Mouse (Mus musculus) lung, adult 2 months (tissue): ENCODE data around the gene Lrrc25. TPM values are rescaled to one million over a fixed set of nuclear protein-coding genes. Genes with fewer than 3 reads are reported as not detected.
A peak's percentile ranks its signal among the peaks of the same experiment; 100 is the strongest.

Experiments
- DNase-seq: peaks from one replicate; pipeline ENCODE4 v3.0.0; 2022
- H3K4me1 ChIP-seq: fragments of 200-500 bp; 2 replicates; pipeline ENCODE4 v1.6.1; 2011; ENCODE audit warnings: low read length; ENCODE audit not compliant: control insufficient read depth, insufficient read depth
- H3K4me3 ChIP-seq: fragments of 200-500 bp; replicated peaks from 2 replicates; pipeline ENCODE3; 2011; ENCODE audit warnings: low read depth, mild to moderate bottlenecking, control low read depth, low read length; ENCODE audit errors: extremely low read depth
- CTCF ChIP-seq: fragments of 200-500 bp; IDR thresholded peaks from 2 replicates; pipeline ENCODE4 v1.5.1; 2011; ENCODE audit warnings: mild to moderate bottlenecking, low read length, control low read depth; ENCODE audit not compliant: insufficient read depth
- POLR2A ChIP-seq: fragments of 200-500 bp; IDR thresholded peaks from 2 replicates; pipeline ENCODE4 v1.6.1; 2011; ENCODE audit warnings: low read depth, mild to moderate bottlenecking, control low read depth, low read length, borderline replicate concordance; ENCODE audit errors: extremely low read depth
- WGBS: fragments of 180-500 bp; shearing (Covaris S2); methylation state at CpG from one replicate; pipeline ENCODE4 v1.1.7; 2018; 5-methylcytosine and 5-hydroxymethylcytosine counted together
- polyA plus RNA-seq: library from polyadenylated mRNA; depleted of rRNA; stranded (reverse); fragments of >200 nt; gene quantifications from 2 replicates; pipeline ENCODE4 v1.2.3, GENCODE M21; 2012

The Lrrc25 gene
- polyA plus RNA-seq, 1 experiment: 10.4 TPM

DNA sequence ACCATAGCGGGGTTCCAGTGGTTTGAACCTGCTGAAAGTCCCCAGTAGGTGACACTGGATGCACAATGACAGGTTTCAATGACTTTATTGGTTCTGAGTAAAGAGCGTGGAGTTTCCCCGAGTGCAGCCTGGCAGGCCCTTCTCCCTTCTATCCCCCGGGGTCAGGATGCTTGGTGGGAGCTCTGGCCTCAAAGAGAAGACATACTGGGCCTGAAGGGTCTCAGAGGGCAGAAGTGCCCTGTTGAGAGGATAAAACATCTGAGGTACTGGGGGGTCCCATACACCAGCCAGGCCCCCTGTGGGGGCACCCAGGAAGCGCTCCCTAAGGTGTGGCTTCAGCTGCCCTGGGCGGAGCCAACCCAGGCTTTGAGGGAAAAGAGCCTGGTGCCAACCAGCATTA is 30.4 kb downstream of the Lrrc25 start:
- Histone ChIP-seq H3K4me1 (peaks cover 8% of the 10 kb centered on the region; the same call in 1 of the 2 replicates), H3K4me3 (no peak overlapping the region)
- WGBS: 72% methylated on average over 6 of the region's 6 CpGs
- TF ChIP-seq POLR2A (no peak), CTCF (no peak)
- no peak for DNase-seq

DNA sequence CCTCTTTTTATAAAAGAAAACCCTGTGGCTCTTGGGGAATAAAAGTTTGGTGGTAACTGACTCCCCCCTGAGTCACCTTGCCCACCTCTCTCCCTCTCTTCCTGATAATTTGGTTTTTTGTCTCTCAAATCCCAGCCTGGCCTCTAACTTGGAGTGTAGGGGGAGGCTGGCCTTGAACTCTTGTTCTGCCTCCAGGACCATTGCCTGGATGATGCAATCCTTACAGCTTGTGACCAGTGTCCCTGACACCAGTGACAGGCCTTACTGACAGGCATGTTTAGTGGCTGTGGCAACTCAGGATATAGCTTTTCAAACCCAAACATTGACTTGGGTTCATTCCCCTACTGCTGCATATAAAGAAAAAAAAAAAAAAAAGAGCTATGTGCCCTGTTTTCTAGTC is 30.8 kb downstream of the Lrrc25 start:
- TF ChIP-seq POLR2A (no peak), CTCF (no peak)
- Histone ChIP-seq H3K4me3 (no peak overlapping the region), H3K4me1 (peaks cover 8% of the 10 kb centered on the region; the same call in 1 of the 2 replicates)
- DNase-seq: no peak

DNA sequence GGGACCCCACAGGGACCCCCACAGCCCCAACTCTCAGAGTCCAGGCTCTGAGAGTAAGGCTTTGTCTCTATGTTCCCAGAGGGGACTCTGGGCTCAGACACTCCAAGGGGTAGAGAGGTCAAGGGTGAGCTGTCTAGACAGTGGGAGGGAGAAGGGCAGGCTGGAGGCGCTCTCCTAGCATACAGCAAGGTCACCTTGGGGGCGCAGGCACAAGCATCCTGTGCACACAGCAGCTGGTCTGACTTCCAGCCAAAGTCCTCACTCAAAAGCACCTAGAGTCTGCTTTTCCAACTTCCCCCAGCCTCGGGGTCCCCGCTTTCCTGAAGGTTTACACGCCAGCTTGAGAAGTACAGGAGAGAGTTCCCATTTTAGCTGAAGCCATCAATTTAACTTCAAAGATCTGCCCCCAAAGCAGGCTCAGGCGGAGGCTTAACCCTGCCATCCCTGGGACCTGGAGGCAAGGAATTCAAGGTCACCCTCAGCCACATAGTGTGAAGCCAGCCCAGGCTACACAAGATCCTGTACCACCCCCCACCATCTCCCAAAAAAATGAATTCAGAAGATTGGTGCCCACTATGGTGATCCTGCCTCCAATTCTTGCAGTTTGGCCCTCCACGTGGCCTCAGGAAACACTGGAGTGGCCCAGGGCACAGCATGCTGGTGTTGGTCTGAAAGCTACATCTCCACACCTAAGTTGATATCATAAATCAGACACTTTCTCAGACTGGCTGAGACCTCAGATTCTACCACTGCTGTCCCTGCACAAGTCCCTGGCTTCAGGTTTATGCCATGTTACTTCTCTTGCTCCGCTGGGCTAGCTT is 31.6 kb downstream of the Lrrc25 start:
- Histone ChIP-seq H3K4me1 (peaks cover 8% of the 10 kb centered on the region; the same call in 1 of the 2 replicates), H3K4me3 (no peak overlapping the region)
- 71% methylated on average over 8 of the region's 8 CpGs for WGBS
- no peak for TF ChIP-seq POLR2A
- TF ChIP-seq CTCF: no peak
- no peak for DNase-seq

DNA sequence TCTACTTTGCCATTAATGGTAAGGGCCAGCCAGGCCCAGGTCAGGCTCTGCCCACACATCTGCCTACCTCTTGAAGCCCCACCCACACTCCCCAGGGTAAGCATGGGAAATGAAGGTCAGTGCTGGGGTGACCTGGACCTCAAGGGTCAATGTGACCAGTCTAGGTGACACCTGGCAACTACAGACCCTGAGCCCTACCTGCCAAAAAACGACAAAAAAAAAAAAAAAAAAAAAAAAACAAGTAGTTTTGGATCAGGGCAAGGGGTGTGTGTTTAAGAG is 32.1 kb downstream of the Lrrc25 start:
- TF ChIP-seq CTCF: no peak
- no peak for TF ChIP-seq POLR2A
- WGBS: 27% methylated on average over 1 of the region's 1 CpGs
- no peak overlapping the region for H3K4me3 ChIP-seq
- DNase-seq: no peak
- H3K4me1 ChIP-seq: peaks cover 8% of the 10 kb centered on the region; the same call in 1 of the 2 replicates

DNA sequence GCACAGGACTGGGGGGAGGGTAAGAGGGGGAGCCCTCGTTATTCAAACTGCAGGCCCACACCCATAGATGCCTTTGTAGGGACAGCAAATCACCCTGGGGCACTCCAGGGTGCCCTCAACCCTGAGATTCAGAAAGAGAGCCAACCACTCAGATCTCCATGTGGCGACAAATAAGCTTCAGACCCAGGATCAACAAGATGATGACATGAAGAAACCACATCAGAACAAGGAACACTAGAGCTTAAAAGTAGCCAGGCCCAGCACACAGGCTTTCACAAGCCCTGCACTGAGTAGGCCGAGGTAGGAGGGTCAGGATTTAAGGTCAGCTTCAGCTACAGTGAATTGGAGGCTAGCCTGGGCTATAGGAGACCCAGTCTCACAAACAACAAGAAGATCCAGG is 33.0 kb downstream of the Lrrc25 start:
- no peak for DNase-seq
- Histone ChIP-seq H3K4me1 (peaks cover 13% of the 10 kb centered on the region; the same call in 1 of the 2 replicates), H3K4me3 (no peak overlapping the region)
- no peak for TF ChIP-seq POLR2A
- no peak for TF ChIP-seq CTCF
- WGBS: 42% methylated on average over 3 of the region's 3 CpGs

DNA sequence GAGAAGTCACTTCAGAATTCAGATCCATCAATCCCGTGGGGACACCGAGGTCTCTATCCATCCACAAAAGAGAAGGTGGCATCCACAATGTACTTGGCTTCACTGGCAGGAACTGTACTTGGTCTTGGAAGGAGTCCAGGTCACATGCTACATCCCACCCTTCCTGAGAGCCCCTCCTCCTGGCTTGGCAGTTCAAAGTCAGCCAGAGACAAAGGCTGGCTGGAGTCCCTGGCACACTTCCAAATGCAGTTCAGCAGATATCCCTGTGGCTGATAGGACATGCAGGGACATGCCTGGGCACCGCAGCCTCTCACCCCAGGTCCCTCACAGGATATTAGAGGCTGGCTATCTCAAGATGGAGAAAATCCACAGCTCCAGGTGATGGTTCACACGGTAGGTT is 33.4 kb downstream of the Lrrc25 start:
- TF ChIP-seq POLR2A: no peak
- WGBS: 19% methylated on average over 4 of the region's 4 CpGs
- H3K4me3 ChIP-seq: no peak overlapping the region
- H3K4me1 ChIP-seq: peaks cover 13% of the 10 kb centered on the region; the same call in 1 of the 2 replicates
- DNase-seq: peak; percentile 70

DNA sequence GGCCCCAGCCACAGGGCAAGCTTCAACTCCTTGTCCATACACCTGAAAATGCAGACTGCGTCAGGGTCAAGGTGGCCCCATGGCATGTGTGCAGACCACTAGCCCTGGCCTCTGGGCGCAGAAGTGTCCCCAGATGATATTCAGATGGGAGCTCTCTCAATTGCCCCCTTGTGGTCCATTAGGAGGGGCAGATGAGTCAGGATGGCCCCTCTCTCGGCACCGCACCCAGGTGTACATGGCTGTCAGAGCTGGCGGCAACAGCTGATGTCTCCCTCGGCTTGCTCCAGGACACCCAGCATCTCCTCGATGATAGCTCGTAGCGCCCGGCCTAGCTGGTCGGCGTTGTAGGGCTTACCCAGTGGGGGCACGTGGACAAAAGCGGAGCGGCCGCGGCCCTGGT is 34.4 kb downstream of the Lrrc25 start:
- Histone ChIP-seq H3K4me3 (no peak overlapping the region), H3K4me1 (peaks cover 12% of the 10 kb centered on the region; the same call in 1 of the 2 replicates)
- TF ChIP-seq POLR2A: no peak
- no peak for TF ChIP-seq CTCF
- DNase-seq: no peak
- WGBS: 97% methylated on average over 17 of the region's 17 CpGs

DNA sequence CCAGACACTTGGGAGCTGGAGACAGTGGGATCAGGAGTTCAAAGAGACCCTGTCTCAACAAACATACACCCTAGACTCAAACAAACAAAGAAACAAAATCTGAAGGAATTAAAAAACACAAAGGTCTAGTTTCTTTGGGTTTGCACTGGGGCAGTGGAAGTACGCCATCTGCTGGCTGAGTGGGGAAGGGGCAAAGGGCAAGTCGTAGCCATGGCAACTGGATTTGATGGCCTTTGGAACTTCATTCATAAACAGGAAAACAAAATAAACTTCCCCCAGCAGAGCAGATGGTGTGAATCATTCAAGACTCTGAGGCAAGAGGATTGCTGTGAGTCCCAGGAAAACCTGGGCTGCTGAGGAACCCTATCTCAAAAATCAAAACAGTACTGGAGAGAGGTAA is 37.3 kb downstream of the Lrrc25 start:
- TF ChIP-seq CTCF (peak; percentile 95), POLR2A (no peak)
- 36% methylated on average over 2 of the region's 2 CpGs for WGBS
- DNase-seq: peak; percentile 64
- Histone ChIP-seq H3K4me1 (peaks cover 8% of the 10 kb centered on the region; the same call in 1 of the 2 replicates), H3K4me3 (no peak overlapping the region)

DNA sequence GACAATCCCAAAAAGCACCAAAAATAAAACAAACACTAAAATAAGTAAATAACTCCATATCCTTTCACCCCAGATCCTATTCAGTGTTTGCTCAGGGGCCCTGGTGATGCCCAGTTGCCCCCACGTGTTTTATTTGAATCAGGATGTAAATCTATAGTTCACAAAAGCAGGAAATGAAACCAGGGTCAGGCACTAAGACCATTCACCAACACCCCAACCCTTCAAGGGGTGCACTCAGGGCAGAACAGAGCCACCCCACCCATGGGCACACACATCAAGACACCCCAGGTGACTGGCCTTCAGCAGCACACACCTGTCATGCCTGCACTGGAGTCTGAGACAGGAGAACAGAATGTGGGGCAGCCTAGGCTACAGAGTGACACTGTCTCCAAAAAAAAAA is 38.2 kb downstream of the Lrrc25 start:
- H3K4me3 ChIP-seq: no peak overlapping the region
- TF ChIP-seq POLR2A (no peak), CTCF (no peak)
- 25% methylated on average over 1 of the region's 1 CpGs for WGBS
- peaks cover 8% of the 10 kb centered on the region for H3K4me1 ChIP-seq
- DNase-seq: no peak

DNA sequence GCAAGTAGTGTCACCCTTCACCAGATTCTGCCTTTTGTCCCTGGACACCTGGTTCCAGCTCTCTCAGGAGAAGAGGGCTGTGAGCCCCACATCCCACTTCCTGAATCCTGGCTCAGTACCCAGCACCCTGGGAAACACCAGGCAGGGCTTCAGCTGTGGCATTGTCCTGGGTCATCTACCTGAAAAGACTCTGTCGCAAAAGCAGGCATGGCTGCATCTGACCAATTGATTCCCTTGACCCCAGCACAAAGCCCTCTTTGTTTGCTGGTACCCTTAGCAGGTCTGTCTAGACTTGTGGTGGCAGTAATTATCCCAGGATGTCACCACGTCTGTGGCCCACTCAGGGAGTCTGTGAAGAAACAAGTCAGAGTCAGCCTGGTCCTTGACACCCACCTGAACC is 39.5 kb downstream of the Lrrc25 start:
- no peak for DNase-seq
- TF ChIP-seq CTCF (no peak), POLR2A (no peak)
- Histone ChIP-seq H3K4me1 (peaks cover 7% of the 10 kb centered on the region), H3K4me3 (no peak overlapping the region)
- 80% methylated on average over 2 of the region's 2 CpGs for WGBS

DNA sequence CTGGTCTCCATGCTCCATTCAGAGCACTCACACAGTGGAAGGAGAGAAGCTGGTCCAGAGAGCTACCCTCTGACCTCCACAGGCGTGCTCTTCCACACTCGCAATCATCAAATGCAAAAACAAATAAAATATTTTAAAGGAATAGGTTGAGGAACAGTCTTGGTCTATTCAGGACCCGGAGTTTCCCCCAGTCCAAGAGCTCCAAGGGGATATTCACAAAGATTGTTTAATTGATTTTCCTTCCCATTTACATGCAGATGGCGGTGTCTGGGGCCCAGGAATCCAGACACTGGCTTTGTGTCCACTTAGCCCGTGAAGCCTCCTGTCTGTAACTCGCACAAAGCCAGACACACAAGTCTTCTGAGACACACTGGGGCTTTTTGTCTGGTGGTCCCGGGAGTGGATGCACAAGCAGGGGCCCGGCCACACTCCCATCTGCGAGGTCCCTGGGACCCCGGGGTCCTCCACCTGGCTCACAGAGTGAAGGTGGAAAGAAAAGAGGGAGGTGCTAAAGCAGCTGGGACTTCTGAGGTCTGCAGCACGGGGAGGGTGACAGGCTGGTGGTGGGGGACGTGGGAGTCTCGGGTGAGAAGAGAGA is 40.3 kb downstream of the Lrrc25 start:
- TF ChIP-seq CTCF (no peak), POLR2A (no peak)
- no peak for DNase-seq
- Histone ChIP-seq H3K4me1 (peaks cover 7% of the 10 kb centered on the region), H3K4me3 (no peak overlapping the region)
- WGBS: 80% methylated on average over 13 of the region's 13 CpGs
